Mouse (Mus musculus): ENCODE results near the gene Itln1. TPM values are rescaled to one million over a fixed set of nuclear protein-coding genes. Genes with fewer than 3 reads are reported as not detected.
A peak's percentile ranks its signal among the peaks of the same experiment; 100 is the strongest.

Itln1 gene
- total RNA-seq (2021): not detected
- long read RNA-seq, experiment 1: 0 reads
- long read RNA-seq, experiment 2: 0 reads

GRCm38 (mm10) chr1:171535194-171535593 lies at the start of gene Itln1:
Gene Itln1 (minus strand): TSS chr1:171535294.
- no peak within 1 kb of the TSS for H3K27ac ChIP-seq
- DNase-seq (ENCODE audit: extremely low spot score in 1 of 2, low spot score in 2 of 2): no peak
- H3K4me3 ChIP-seq: no peak within 1 kb of the TSS
- intact Hi-C loops (cut with DNase I): no loop called here
- TF ChIP-seq CTCF (IDR thresholded peaks at IDR 0.05): no peak

GRCm38 (mm10) chr1:171584584-171584983 lies 49.5 kb upstream of the Itln1 start:
- no peak overlapping the region for H3K27ac ChIP-seq
- TF ChIP-seq CTCF (IDR thresholded peaks at IDR 0.05): no peak
- intact Hi-C loops (cut with DNase I): no loop called here
- DNase-seq (ENCODE audit: extremely low spot score in 1 of 2, low spot score in 2 of 2): no peak
- H3K4me3 ChIP-seq: no peak overlapping the region

GRCm38 (mm10) chr1:171577168-171577567 lies 42.1 kb upstream of the Itln1 start:
- DNase-seq (ENCODE audit: extremely low spot score in 1 of 2, low spot score in 2 of 2): no peak

GRCm38 (mm10) chr1:171568436-171568835 lies 33.3 kb upstream of the Itln1 start:
- Histone ChIP-seq H3K4me3 (no peak overlapping the region), H3K27ac (no peak overlapping the region)
- intact Hi-C loops (cut with DNase I): loop anchor here (5.0 to 10.0 kb wide), 2 partner anchors 66 to 204 kb away; partner anchors contain the start of genes Alyref2 and Klhdc9
- peak in 1 of 2 experiments; percentile 9 for DNase-seq (ENCODE audit: extremely low spot score in 1 of 2, low spot score in 2 of 2)
- TF ChIP-seq CTCF (IDR thresholded peaks at IDR 0.05): peak; percentile 17; the same call in 1 of the 2 replicates

More at GRCm38 (mm10) chr1:171577168-171577567, 42.1 kb upstream of the Itln1 start:
- intact Hi-C loops (cut with DNase I): loop anchor here (1.0 kb wide), 1 partner anchor 45 kb away; no protein-coding TSS in a partner anchor
- Histone ChIP-seq H3K4me3 (no peak overlapping the region), H3K27ac (no peak overlapping the region)
- no peak for TF ChIP-seq CTCF (IDR thresholded peaks at IDR 0.05)

GRCm38 (mm10) chr1:171566777-171567176 lies 31.7 kb upstream of the Itln1 start:
- no peak overlapping the region for H3K4me3 ChIP-seq
- intact Hi-C loops (cut with DNase I): loop anchor here (5.0 to 10.0 kb wide), 2 partner anchors 64 to 202 kb away; partner anchors contain the start of genes Alyref2 and Klhdc9
- peak; percentile 79 for TF ChIP-seq CTCF (IDR thresholded peaks at IDR 0.05)
- peak; percentile 22 to 28 for DNase-seq (ENCODE audit: extremely low spot score in 1 of 2, low spot score in 2 of 2)
- H3K27ac ChIP-seq: no peak overlapping the region

GRCm38 (mm10) chr1:171565888-171566287 lies 30.8 kb upstream of the Itln1 start:
- no peak overlapping the region for H3K27ac ChIP-seq
- intact Hi-C loops (cut with DNase I): loop anchor here (5.0 to 10.0 kb wide), 2 partner anchors 64 to 201 kb away; partner anchors contain the start of genes Alyref2 and Klhdc9
- no peak for TF ChIP-seq CTCF (IDR thresholded peaks at IDR 0.05)
- no peak for DNase-seq (ENCODE audit: extremely low spot score in 1 of 2, low spot score in 2 of 2)
- H3K4me3 ChIP-seq: no peak overlapping the region

- DNase-seq (ENCODE audit: extremely low spot score in 1 of 2, low spot score in 2 of 2): no peak
- Histone ChIP-seq H3K4me3 (no peak overlapping the region), H3K27ac (no peak overlapping the region)
- intact Hi-C loops (cut with DNase I): loop anchor here (10.0 kb wide), 1 partner anchor 199 kb away; the partner anchor contains the start of gene Klhdc9
- peak; percentile 48 for TF ChIP-seq CTCF (IDR thresholded peaks at IDR 0.05)
Measured at GRCm38 (mm10) chr1:171564247-171564646, 29.2 kb upstream of the Itln1 start.

- DNase-seq (ENCODE audit: extremely low spot score in 1 of 2, low spot score in 2 of 2): no peak
- H3K4me3 ChIP-seq: no peak overlapping the region
- H3K27ac ChIP-seq: no peak overlapping the region
- intact Hi-C loops (cut with DNase I): loop anchor here (2.0 to 10.0 kb wide), 2 partner anchors 96 to 198 kb away; partner anchors contain the start of gene Klhdc9
- no peak for TF ChIP-seq CTCF (IDR thresholded peaks at IDR 0.05)
Measured at GRCm38 (mm10) chr1:171563042-171563441, 27.9 kb upstream of the Itln1 start.

GRCm38 (mm10) chr1:171561639-171562225 lies 26.6 kb upstream of the Itln1 start:
- no peak for DNase-seq (ENCODE audit: extremely low spot score in 1 of 2, low spot score in 2 of 2)
- intact Hi-C loops (cut with DNase I): loop anchor here (2.0 to 10.0 kb wide), 2 partner anchors 97 to 197 kb away; partner anchors contain the start of gene Klhdc9
- no peak for TF ChIP-seq CTCF (IDR thresholded peaks at IDR 0.05)
- Histone ChIP-seq H3K4me3 (no peak overlapping the region), H3K27ac (no peak overlapping the region)

- intact Hi-C loops (cut with DNase I): loop anchor here (10.0 kb wide), 1 partner anchor 196 kb away; the partner anchor contains the start of gene Klhdc9
- H3K4me3 ChIP-seq: no peak overlapping the region
- no peak for TF ChIP-seq CTCF (IDR thresholded peaks at IDR 0.05)
- DNase-seq (ENCODE audit: extremely low spot score in 1 of 2, low spot score in 2 of 2): no peak
- no peak overlapping the region for H3K27ac ChIP-seq
Measured at GRCm38 (mm10) chr1:171561200-171561599, 26.1 kb upstream of the Itln1 start.

- intact Hi-C loops (cut with DNase I): loop anchor here (10.0 kb wide), 1 partner anchor 195 kb away; the partner anchor contains the start of gene Klhdc9
- no peak overlapping the region for H3K27ac ChIP-seq
- no peak overlapping the region for H3K4me3 ChIP-seq
- TF ChIP-seq CTCF (IDR thresholded peaks at IDR 0.05): no peak
- no peak for DNase-seq (ENCODE audit: extremely low spot score in 1 of 2, low spot score in 2 of 2)
Measured at GRCm38 (mm10) chr1:171560262-171560661, 25.2 kb upstream of the Itln1 start.

- intact Hi-C loops (cut with DNase I): no loop called here
- no peak within 1 kb of the TSS for H3K4me3 ChIP-seq
- TF ChIP-seq CTCF (IDR thresholded peaks at IDR 0.05): no peak
- DNase-seq (ENCODE audit: extremely low spot score in 1 of 2, low spot score in 2 of 2): no peak
- H3K27ac ChIP-seq: no peak within 1 kb of the TSS
Measured at GRCm38 (mm10) chr1:171558898-171559297, 23.8 kb upstream of the Itln1 start, which contains the start of gene Cd244a. Gene Cd244a (plus strand): TSS chr1:171559193.

Data from left cerebral cortex, adult 2 months (tissue).